Comparison of ENCODE assay signal across 1 mouse cellular context in the genomic region with DNA sequence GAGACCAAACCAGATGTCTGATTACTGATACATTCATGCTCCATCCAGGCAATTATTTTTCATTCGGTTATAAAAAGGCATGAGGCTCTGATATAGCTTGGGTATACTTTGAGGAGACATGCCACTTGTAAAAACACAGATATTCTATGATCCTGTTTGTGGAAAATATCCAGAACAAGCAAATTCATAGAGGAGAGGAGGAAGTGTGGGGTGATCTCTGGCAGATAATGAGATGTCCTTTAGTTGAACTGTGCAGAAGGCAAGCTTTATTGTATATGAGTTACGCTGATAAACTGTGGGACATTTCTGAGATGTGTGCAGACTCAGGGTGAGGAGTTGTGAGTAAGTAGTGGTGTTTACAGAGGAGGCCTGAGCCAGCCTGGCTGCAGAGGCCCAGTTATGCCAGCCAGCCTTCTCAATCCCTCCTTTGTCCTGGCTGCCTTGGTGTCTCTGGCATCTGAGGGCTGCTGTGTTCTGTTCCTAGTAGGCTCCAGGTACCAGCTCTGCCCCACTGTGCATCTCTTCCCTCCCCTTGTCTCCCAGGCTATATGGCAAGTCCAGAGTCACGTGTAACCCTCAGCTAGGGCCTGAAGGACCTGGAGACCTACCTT.
TF ChIP-seq lines count a peak whose summit lies in the region.

No protein-coding gene starts in this region.

TF ChIP-seq in MEL, 35 proteins besides CTCF, POLR2A, EP300 and RAD21 (continued from another document):
- TF ChIP-seq ETS1 (IDR thresholded peaks at IDR 0.05; ENCODE audit: low read depth, low read length) = peak; percentile 55; the same call in 1 of the 2 replicates
- TF ChIP-seq POLR2AphosphoS2 (IDR thresholded peaks at IDR 0.05; ENCODE audit: low read length) = no peak
- no peak for TF ChIP-seq CHD1 (IDR thresholded peaks at IDR 0.05; ENCODE audit: low read depth, low read length)
- TF ChIP-seq USF1 (IDR thresholded peaks at IDR 0.05; ENCODE audit: low read depth, low read length) = no peak
- no peak for TF ChIP-seq ELF1 (IDR thresholded peaks at IDR 0.05; ENCODE audit: low read depth, low read length)
- TF ChIP-seq RCOR1 (IDR thresholded peaks at IDR 0.05; ENCODE audit: low read depth, low read length) = no peak
